Mouse (Mus musculus) kidney, postnatal 0 days (tissue): ENCODE data around the gene Pnma1. TPM values are rescaled to one million over a fixed set of nuclear protein-coding genes. Genes with fewer than 3 reads are reported as not detected.
"Not testable (repeated sequence)": the region's sequence is repeated elsewhere in the genome, so short reads cannot be mapped to it uniquely, and the experiment has no call there.

Experiments
- ATAC-seq: fragments of 200-750 bp; cut with Nextera tagmentation; replicated peaks from 2 replicates; pipeline ENCODE4 v1.8.0; 2017; ENCODE audit warnings: low read depth, moderate number of reproducible peaks, moderate TSS enrichment, moderate library complexity; ENCODE audit not compliant: low FRiP score
- DNase-seq: peaks from one replicate; pipeline ENCODE4 v3.0.0-alpha.2; 2016; ENCODE audit warnings: low spot score
- H3K27ac ChIP-seq: fragments of 300-500 bp; sonication (generic); 2 replicates; pipeline ENCODE4 v1.5.1; 2014; ENCODE audit warnings: mild to moderate bottlenecking
- H3K27me3 ChIP-seq: fragments of 300-500 bp; sonication (generic); 2 replicates; pipeline ENCODE4 v1.6.1; 2014; ENCODE audit warnings: low read length, mixed read lengths; ENCODE audit not compliant: insufficient read depth
- H3K36me3 ChIP-seq: fragments of 300-500 bp; sonication (generic); 2 replicates; pipeline ENCODE4 v1.6.1; 2014; ENCODE audit warnings: low read length, mixed read lengths; ENCODE audit not compliant: insufficient read depth
- H3K4me1 ChIP-seq: fragments of 300-500 bp; sonication (generic); replicated peaks from 2 replicates; pipeline ENCODE4 v1.6.1; 2014; ENCODE audit warnings: antibody characterized with exemption, low read length, mixed read lengths; ENCODE audit not compliant: insufficient read depth
- H3K4me2 ChIP-seq: fragments of 300-500 bp; sonication (generic); 2 replicates; pipeline ENCODE4 v1.6.1; 2014; ENCODE audit warnings: mild to moderate bottlenecking, low read length, moderate library complexity, mixed read lengths
- H3K4me3 ChIP-seq: fragments of 300-500 bp; sonication (generic); replicated peaks from 2 replicates; pipeline ENCODE4 v1.5.1; 2014; ENCODE audit warnings: low read depth, low read length
- H3K9ac ChIP-seq: fragments of 300-500 bp; sonication (generic); 2 replicates; pipeline ENCODE4 v1.6.1; 2014; ENCODE audit warnings: low read depth, low read length
- H3K9me3 ChIP-seq: fragments of 300-500 bp; sonication (generic); replicated peaks from 2 replicates; pipeline ENCODE4 v1.6.1; 2016; ENCODE audit warnings: low read length, inconsistent platforms, mixed read lengths
- CTCF ChIP-seq: IDR thresholded peaks from 2 replicates; pipeline ENCODE4 v1.5.1; 2016; ENCODE audit warnings: antibody characterized with exemption, low read depth, mild to moderate bottlenecking, moderate library complexity
- WGBS: fragments of 180-500 bp; shearing (Covaris S2); extraction: QIAGEN DNeasy Blood & Tissue Kit; methylation state at CpG from one replicate; pipeline ENCODE4 v1.1.7; 2014; 5-methylcytosine and 5-hydroxymethylcytosine counted together
- polyA plus RNA-seq: library from polyadenylated mRNA; unstranded; fragments of >200 nt; fragmentation: Nextera tagmentation; extraction: Ambion mirVana; gene quantifications from 2 replicates; pipeline ENCODE4 v1.2.1, GENCODE M21; 2015

Gene Pnma1
- polyA plus RNA-seq, 1 experiment from 2014 or later = 0.33 TPM

DNA sequence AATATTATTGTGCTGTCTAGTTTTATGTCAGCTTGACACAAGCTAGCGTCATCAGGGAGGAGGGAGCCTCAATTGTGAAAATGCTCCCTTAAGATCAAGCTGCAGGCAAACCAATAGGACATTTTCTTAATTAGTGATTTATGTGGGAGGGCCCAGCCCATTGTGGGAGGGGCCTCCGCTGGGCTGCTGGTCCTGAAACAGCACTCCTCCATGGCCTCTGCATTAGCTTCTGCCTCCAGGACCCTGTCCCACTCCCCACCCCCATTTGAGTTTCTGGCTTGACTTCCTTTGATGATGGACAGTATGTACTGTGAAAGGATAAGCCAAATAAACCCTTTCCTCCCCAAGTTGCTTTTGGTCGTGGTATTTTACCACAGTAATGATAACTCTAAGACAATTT, 41.3 kb downstream of the Pnma1 start:
- Histone ChIP-seq H3K27ac (no peak overlapping the region), H3K27me3 (no peaks in the 10 kb centered on the region)

DNA sequence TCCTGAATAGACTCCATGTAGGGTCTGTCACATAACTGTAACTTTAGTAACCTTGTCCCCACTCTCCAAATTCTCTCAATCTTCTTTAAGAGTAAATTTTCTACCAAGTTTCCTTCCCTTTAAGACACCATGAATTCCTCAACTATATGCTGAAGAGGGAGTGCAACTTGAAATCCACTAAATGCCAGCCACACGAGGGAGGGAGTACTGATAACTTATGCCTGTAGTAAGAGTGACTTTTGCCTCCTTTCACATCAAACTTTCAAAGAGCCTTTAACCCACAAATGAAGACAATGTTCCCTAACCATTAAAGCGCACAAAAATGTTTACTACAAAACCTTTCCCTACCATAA, 46.8 kb downstream of the Pnma1 start:
- peak overlapping the region; percentile 67; the same call in 1 of the 2 replicates for H3K9ac ChIP-seq
- H3K4me1 ChIP-seq = no peaks in the 10 kb centered on the region
- DNase-seq (no peak), ATAC-seq (no peak)
- no peak for TF ChIP-seq CTCF
- no peaks in the 10 kb centered on the region for H3K36me3 ChIP-seq
- H3K4me2 ChIP-seq = peak overlapping the region; percentile 77
- no peaks in the 10 kb centered on the region for H3K9me3 ChIP-seq
- peak overlapping the region; percentile 47 for H3K4me3 ChIP-seq
- H3K27ac ChIP-seq = no peak overlapping the region
- 54% methylated on average over 2 of the region's 2 CpGs for WGBS
- no peaks in the 10 kb centered on the region for H3K27me3 ChIP-seq

More for the DNA sequence above, 41.3 kb downstream of the Pnma1 start:
- H3K9me3 ChIP-seq = no peaks in the 10 kb centered on the region
- no peak for TF ChIP-seq CTCF
- peak; percentile 23 for DNase-seq
- no peaks in the 10 kb centered on the region for H3K4me1 ChIP-seq
- WGBS = 56% methylated on average over 3 of the region's 3 CpGs
- H3K4me2 ChIP-seq = no peak overlapping the region
- no peak for ATAC-seq
- H3K4me3 ChIP-seq = no peak overlapping the region
- H3K9ac ChIP-seq = no peak overlapping the region
- H3K36me3 ChIP-seq = no peaks in the 10 kb centered on the region

DNA sequence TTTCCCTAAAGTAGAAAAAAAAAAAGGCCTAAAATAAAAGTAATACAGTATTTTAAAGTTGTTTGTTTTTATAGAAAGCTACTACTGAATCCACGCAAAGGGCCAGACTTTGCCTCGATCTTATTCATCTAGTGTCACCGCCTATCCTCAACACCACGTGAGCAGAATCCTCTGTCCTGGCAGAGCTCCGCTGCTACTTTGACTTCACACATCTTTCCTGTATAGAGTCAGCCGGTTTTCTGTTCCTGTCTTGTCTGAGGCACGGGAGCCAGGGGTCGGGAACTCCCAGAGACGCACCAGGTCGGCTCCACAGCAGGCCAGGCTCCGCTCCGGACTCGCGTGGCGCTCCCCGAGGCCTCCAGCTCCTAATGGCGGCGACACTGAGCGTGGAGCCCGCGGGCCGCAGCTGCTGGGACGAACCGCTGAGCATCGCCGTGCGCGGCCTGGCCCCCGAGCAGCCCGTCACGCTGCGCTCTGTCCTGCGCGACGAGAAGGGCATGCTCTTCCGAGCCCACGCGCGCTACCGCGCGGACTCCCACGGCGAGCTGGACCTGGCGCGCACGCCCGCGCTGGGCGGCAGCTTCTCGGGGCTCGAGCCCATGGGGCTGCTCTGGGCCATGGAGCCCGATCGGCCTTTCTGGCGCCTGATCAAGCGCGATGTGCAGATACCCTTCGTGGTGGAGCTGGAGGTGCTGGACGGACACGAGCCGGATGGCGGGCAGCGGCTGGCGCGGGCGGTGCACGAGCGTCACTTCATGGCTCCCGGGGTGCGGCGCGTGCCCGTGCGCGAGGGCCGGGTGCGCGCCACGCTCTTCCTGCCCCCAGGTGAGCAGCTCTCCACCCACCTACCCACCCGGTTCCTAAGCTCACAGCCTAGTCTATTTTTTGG, 47.4 kb downstream of the Pnma1 start, which contains the start of gene Acot6:
Gene Acot6 (plus strand): TSS at position 51 of the 889 bp plus-strand sequence.
- WGBS = under 1% methylated on average over 65 of the region's 80 CpGs
- not testable (repeated sequence) for H3K27me3 ChIP-seq, H3K9me3 ChIP-seq, H3K4me1 ChIP-seq, H3K36me3 ChIP-seq
- ATAC-seq (peak; percentile 73), DNase-seq (peak; percentile 66)
- Histone ChIP-seq H3K9ac (peak within 1 kb of the TSS; percentile 67), H3K4me2 (peak within 1 kb of the TSS; percentile 77), H3K4me3 (peak within 1 kb of the TSS; percentile 47), H3K27ac (0 out of 2 replicates have a peak within 1 kb of the TSS, but pooled peaks have one; percentile 13)

DNA sequence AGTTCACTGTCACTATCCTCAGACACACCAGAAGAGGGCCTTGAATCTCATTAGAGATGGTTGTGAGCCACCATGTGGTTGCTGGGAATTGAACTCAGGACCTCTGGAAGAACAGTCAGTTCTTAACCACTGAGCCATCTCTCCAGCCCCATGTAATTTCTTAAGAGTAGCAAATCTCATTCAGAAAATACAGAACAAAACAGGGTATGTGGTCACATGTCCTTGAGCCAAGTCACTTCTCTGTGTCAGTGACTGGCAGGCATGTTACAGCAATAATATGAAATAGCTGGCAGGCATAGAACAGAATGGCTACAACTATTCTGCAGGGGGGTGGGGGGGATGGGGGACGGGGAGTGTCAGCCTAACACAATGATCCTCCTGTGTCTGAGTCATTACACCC, 48.2 kb downstream of the Pnma1 start:
- no peak overlapping the region for H3K4me3 ChIP-seq
- TF ChIP-seq CTCF = no peak
- no peak overlapping the region for H3K9ac ChIP-seq
- H3K27ac ChIP-seq = no peak overlapping the region
- H3K27me3 ChIP-seq = no peaks in the 10 kb centered on the region
- no peaks in the 10 kb centered on the region for H3K4me1 ChIP-seq
- no peaks in the 10 kb centered on the region for H3K9me3 ChIP-seq
- peak overlapping the region; percentile 77 for H3K4me2 ChIP-seq
- ATAC-seq (no peak), DNase-seq (no peak)
- WGBS = 50% methylated on average over 1 of the region's 1 CpGs
- no peaks in the 10 kb centered on the region for H3K36me3 ChIP-seq

DNA sequence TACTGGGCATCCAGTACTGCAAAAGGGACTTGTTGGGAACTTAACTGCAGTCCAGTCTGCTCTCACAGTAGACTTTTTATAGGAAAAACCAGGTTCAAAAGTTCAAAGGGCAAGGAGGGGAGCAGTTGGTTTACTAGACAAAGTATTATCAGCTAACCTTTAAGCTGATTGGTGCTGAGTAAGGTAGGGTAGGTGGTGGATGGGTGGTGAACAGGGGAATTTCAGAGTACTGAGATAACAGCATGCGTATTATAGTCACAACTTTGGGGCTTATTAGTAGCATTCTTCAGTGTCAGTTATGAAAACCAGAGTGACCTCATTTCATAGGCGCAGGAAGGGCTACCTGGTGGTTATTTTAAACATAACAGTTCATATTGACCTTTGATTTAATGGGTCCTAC, 48.7 kb downstream of the Pnma1 start:
- no peak overlapping the region for H3K4me3 ChIP-seq
- H3K4me2 ChIP-seq = no peak overlapping the region
- DNase-seq = no peak
- no peak for ATAC-seq
- H3K9me3 ChIP-seq = no peaks in the 10 kb centered on the region
- 96% methylated on average over 2 of the region's 2 CpGs for WGBS
- no peak overlapping the region for H3K27ac ChIP-seq
- no peaks in the 10 kb centered on the region for H3K4me1 ChIP-seq
- no peaks in the 10 kb centered on the region for H3K27me3 ChIP-seq
- no peak for TF ChIP-seq CTCF
- H3K36me3 ChIP-seq = no peaks in the 10 kb centered on the region
- no peak overlapping the region for H3K9ac ChIP-seq

Other genes with a start within 250 kb of the Pnma1 start
- 28.7 and 31.5 TPM in 2 replicates for gene Numb, start 226.6 kb downstream of the Pnma1 start, polyA plus RNA-seq
- 12.3 and 13.0 TPM in 2 replicates for gene Riox1, start 197.9 kb downstream of the Pnma1 start, polyA plus RNA-seq
- gene Heatr4, start 163.6 kb downstream of the Pnma1 start, polyA plus RNA-seq = not detected in 2 replicates
- 64.8 and 71.9 TPM in 2 replicates for gene Acot2, start 160.6 kb downstream of the Pnma1 start, polyA plus RNA-seq
- 176 and 184 TPM in 2 replicates for gene Acot1, start 139.0 kb downstream of the Pnma1 start, polyA plus RNA-seq
- gene Acot4, start 110.1 kb downstream of the Pnma1 start, polyA plus RNA-seq = 17.5 and 20.7 TPM in 2 replicates
- gene Gm49366, start 109.6 kb downstream of the Pnma1 start, polyA plus RNA-seq = not detected in 2 replicates
- 9.3 and 9.5 TPM in 2 replicates for gene Acot3, start 96.3 kb downstream of the Pnma1 start, polyA plus RNA-seq
- gene Acot5, start 79.2 kb downstream of the Pnma1 start, polyA plus RNA-seq = not detected in 2 replicates
- gene Acot6, start 47.8 kb downstream of the Pnma1 start, polyA plus RNA-seq = 1.9 and 2.0 TPM in 2 replicates
- gene Dnal1, start 34.1 kb downstream of the Pnma1 start, polyA plus RNA-seq = 3.4 TPM in 2 replicates
- gene Elmsan1, start 70.4 kb upstream of the Pnma1 start, polyA plus RNA-seq = 4.8 and 5.8 TPM in 2 replicates
- gene Ptgr2, start 136.7 kb upstream of the Pnma1 start, polyA plus RNA-seq = 45.6 and 51.3 TPM in 2 replicates
- 53.8 and 64.6 TPM in 2 replicates for gene Zfp410, start 168.4 kb upstream of the Pnma1 start, polyA plus RNA-seq
- 36.0 and 40.9 TPM in 2 replicates for gene Coq6, start 213.2 kb upstream of the Pnma1 start, polyA plus RNA-seq
- gene Fam161b, start 213.3 kb upstream of the Pnma1 start, polyA plus RNA-seq = 2.0 and 2.1 TPM in 2 replicates